Mouse (Mus musculus) ES-E14 (cell line): ENCODE data around the gene Oard1.

Source experiments
- CHD2 ChIP-seq: IDR thresholded peaks from 2 replicates; pipeline ENCODE4 v1.6.1; 2014; ENCODE audit warnings: mild to moderate bottlenecking, low read depth, low read length, inconsistent platforms
- MAFK ChIP-seq: IDR thresholded peaks from 2 replicates; pipeline ENCODE4 v1.6.1; 2014; ENCODE audit warnings: mild to moderate bottlenecking, low read depth, low read length, inconsistent platforms; ENCODE audit not compliant: insufficient read depth
- ZC3H11A ChIP-seq: IDR thresholded peaks from 2 replicates; pipeline ENCODE4 v1.6.1; 2012; ENCODE audit warnings: low read depth, mild to moderate bottlenecking, inconsistent platforms, low read length, borderline replicate concordance

DNA sequence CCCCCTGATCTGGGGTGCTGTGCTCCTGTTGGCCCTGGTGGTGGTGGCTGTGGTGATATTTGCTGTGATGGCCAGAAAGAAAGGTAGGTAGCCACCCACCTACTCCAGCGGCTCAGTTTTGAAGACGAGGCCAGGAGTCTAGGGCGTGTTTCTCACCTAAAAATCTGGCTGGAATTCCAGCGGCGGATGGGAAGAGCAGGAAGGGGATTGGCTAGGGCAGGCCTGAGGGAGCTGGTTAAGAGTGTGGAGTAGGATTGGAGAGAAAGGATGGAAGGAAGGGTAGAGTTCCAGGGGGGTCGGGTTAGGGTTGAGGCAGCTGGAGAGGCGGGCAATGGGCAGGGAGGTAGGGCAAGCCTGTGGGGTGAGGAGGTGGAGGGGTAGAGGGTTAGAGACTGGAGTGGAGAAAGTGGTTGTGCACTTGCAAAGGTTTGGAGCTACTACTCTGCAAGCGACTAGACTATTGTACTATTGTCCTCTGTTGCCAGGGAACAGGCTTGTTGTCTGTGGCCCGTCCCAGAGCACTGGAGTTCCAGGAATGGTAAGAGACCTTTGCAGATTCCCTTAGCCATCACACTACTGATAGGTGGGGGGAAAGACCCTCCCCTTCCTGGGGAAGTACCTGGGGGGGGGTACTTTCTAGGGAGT, 44.2 kb upstream of the Oard1 start:
- TF ChIP-seq MAFK (no peak), CHD2 (no peak), ZC3H11A (no peak)
